Mouse (Mus musculus): ENCODE measurements around the gene Rhox11.

The Rhox11 gene

GRCm38 (mm10) chrX:38085041-38085440, at the start of gene Rhox11:
Gene Rhox11 (minus strand): TSS chrX:38085141.
- WGBS, result 85% methylated on average over 9 of the region's 9 CpGs

GRCm38 (mm10) chrX:38121478-38121877, 36.5 kb upstream of the Rhox11 start:
- WGBS, result 92% methylated on average over 31 of the region's 34 CpGs

GRCm38 (mm10) chrX:38120982-38121381, 36.0 kb upstream of the Rhox11 start, which contains the start of gene Rhox13:
Gene Rhox13 (plus strand): TSS chrX:38121219.
- 96% methylated on average over 20 of the region's 20 CpGs for WGBS

- whole genome bisulfite sequencing, result 87% methylated on average over 4 of the region's 4 CpGs
Observed at GRCm38 (mm10) chrX:38110807-38111206, 25.9 kb upstream of the Rhox11 start, which contains the start of gene Rhox12. Gene Rhox12 (minus strand): TSS chrX:38110907.

GRCm38 (mm10) chrX:38084226-38084625, 715 bp downstream of the Rhox11 start:
- WGBS, result 8% methylated on average over 12 of the region's 12 CpGs

GRCm38 (mm10) chrX:38066175-38066574, 18.8 kb downstream of the Rhox11 start, which contains the start of gene Rhox10:
Gene Rhox10 (plus strand): TSS chrX:38066475.
- WGBS, result 85% methylated on average over 11 of the region's 11 CpGs

- 4% methylated on average over 1 of the region's 1 CpGs for WGBS
Observed at GRCm38 (mm10) chrX:38061544-38061943, 23.4 kb downstream of the Rhox11 start.

GRCm38 (mm10) chrX:38043014-38043413, 41.9 kb downstream of the Rhox11 start, which contains the start of gene Btg1-ps2:
Gene Btg1-ps2 (minus strand): TSS chrX:38043114.

GRCm38 (mm10) chrX:38039666-38040065, 45.3 kb downstream of the Rhox11 start:
- WGBS, result 97% methylated on average over 5 of the region's 5 CpGs

- WGBS, result 73% methylated on average over 2 of the region's 2 CpGs
Observed at GRCm38 (mm10) chrX:38033841-38034240, 51.1 kb downstream of the Rhox11 start.

Data from cerebral cortex, adult 2 months (tissue).